Mouse (Mus musculus) heart, postnatal 25 days (tissue): ENCODE data around the gene Apoo. TPM values are rescaled to one million over a fixed set of nuclear protein-coding genes. Genes with fewer than 3 reads are reported as not detected.
"Not testable (repeated sequence)": the region's sequence is repeated elsewhere in the genome, so short reads cannot be mapped to it uniquely, and the experiment has no call there.

Source experiments
- DNase-seq: peaks from one replicate; pipeline ENCODE4 v3.0.0; 2022; ENCODE audit warnings: low spot score
- intact Hi-C: fragments of 180-260 bp; cut with DNase I; formaldehyde crosslinking; loops from one replicate; pipeline ENCODE4 v1.15.1; 2025
- total RNA-seq, 2 experiments: library from RNA; stranded (reverse); gene quantifications; 2 replicates each; pipeline ENCODE4 v1.2.3; 2021

Gene Apoo
- total RNA-seq: 100 to 1,000 TPM; 207 to 242 TPM

GRCm38 (mm10) chrX:94366670-94367241 is at the start of gene Apoo, which contains the start of gene Fam90a1b:
Gene Apoo, plus strand, starts transcription at chrX:94367117.
Gene Fam90a1b, minus strand, starts transcription at chrX:94366777.
- intact Hi-C loops: loop anchor here (1.0 kb wide), 1 partner anchor 77 kb away; no protein-coding TSS in a partner anchor
- DNase-seq: peak; percentile 95

- intact Hi-C loops: no loop called here
- DNase-seq: no peak
Measured at GRCm38 (mm10) chrX:94321036-94321902, 45.6 kb upstream of the Apoo start.

- DNase-seq, intact Hi-C loops: not testable (repeated sequence)
Measured at GRCm38 (mm10) chrX:94343638-94344037, 23.3 kb upstream of the Apoo start.

GRCm38 (mm10) chrX:94365381-94365925 is 1.5 kb upstream of the Apoo start:
- intact Hi-C loops: no loop called here
- DNase-seq: no peak

GRCm38 (mm10) chrX:94366029-94366428 is 888 bp upstream of the Apoo start:
- no peak for DNase-seq
- intact Hi-C loops: loop anchor here (1.0 kb wide), 1 partner anchor 77 kb away; no protein-coding TSS in a partner anchor

GRCm38 (mm10) chrX:94367248-94367647 is 331 bp downstream of the Apoo start:
- DNase-seq: no peak
- intact Hi-C loops: no loop called here

GRCm38 (mm10) chrX:94378734-94379133 is 11.8 kb downstream of the Apoo start:
- DNase-seq: no peak
- intact Hi-C loops: no loop called here

GRCm38 (mm10) chrX:94408975-94409374 is 42.1 kb downstream of the Apoo start:
- DNase-seq: no peak
- intact Hi-C loops: no loop called here

GRCm38 (mm10) chrX:94420210-94420609 is 53.3 kb downstream of the Apoo start:
- intact Hi-C loops: no loop called here
- no peak for DNase-seq

GRCm38 (mm10) chrX:94431548-94432375 is 64.8 kb downstream of the Apoo start:
- DNase-seq: no peak
- intact Hi-C loops: loop anchor here (5.0 kb wide), 1 partner anchor 116 kb away; no protein-coding TSS in a partner anchor

- DNase-seq, intact Hi-C loops: not testable (repeated sequence)
Measured at GRCm38 (mm10) chrX:94445427-94445826, 78.5 kb downstream of the Apoo start.

GRCm38 (mm10) chrX:94446021-94446420 is 79.1 kb downstream of the Apoo start:
- DNase-seq, intact Hi-C loops: not testable (repeated sequence)

- intact Hi-C loops, DNase-seq: not testable (repeated sequence)
Measured at GRCm38 (mm10) chrX:94450047-94450881, 83.3 kb downstream of the Apoo start.

- intact Hi-C loops: no loop called here
- no peak for DNase-seq
Measured at GRCm38 (mm10) chrX:94459346-94459745, 92.4 kb downstream of the Apoo start.

- DNase-seq, intact Hi-C loops: not testable (repeated sequence)
Measured at GRCm38 (mm10) chrX:94461513-94461912, 94.6 kb downstream of the Apoo start.

GRCm38 (mm10) chrX:94462604-94463429 is 95.9 kb downstream of the Apoo start:
- DNase-seq, intact Hi-C loops: not testable (repeated sequence)
